Mouse (Mus musculus) testis, postnatal 10 days (tissue): ENCODE measurements around the gene Abtb2.
A peak's percentile ranks its signal among the peaks of the same experiment; 100 is the strongest.
"Not testable (repeated sequence)": the region's sequence is repeated elsewhere in the genome, so short reads cannot be mapped to it uniquely, and the experiment has no call there.

Source experiments
- DNase-seq: peaks from one replicate; pipeline ENCODE4 v3.0.0; 2021; ENCODE audit warnings: low spot score

Abtb2 gene

GRCm38 (mm10) chr2:103565732-103566422, at the start of gene Abtb2:
TSS of gene Abtb2 (plus strand) at chr2:103566310.
- DNase-seq: peak; percentile 87

GRCm38 (mm10) chr2:103516472-103516871, 49.6 kb upstream of the Abtb2 start:
- no peak for DNase-seq

GRCm38 (mm10) chr2:103525596-103525995, 40.5 kb upstream of the Abtb2 start:
- no peak for DNase-seq

DNA sequence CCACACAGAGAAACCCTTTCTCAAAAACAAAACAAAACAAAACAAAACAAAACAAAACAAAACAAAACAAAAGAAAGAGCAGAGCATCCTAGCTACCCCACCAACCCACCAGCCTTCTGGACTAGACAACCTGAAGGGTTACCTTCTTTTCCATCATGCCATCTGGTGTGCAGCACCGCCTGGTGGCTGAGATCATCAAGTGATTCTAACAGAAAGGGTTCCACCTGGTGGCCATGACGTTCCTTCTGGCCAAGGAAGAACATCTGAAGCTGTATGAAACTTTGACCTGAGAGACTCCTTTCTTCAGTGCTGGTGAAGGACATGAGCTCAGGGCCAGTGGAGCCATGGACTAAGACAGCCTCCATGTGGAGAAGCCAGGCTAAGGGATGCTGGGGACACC, 19.0 kb upstream of the Abtb2 start:
- peak; percentile 78 for DNase-seq

- not testable (repeated sequence) for DNase-seq
These were observed 15.8 kb upstream of the Abtb2 start for GRCm38 (mm10) chr2:103550301-103550700.

DNA sequence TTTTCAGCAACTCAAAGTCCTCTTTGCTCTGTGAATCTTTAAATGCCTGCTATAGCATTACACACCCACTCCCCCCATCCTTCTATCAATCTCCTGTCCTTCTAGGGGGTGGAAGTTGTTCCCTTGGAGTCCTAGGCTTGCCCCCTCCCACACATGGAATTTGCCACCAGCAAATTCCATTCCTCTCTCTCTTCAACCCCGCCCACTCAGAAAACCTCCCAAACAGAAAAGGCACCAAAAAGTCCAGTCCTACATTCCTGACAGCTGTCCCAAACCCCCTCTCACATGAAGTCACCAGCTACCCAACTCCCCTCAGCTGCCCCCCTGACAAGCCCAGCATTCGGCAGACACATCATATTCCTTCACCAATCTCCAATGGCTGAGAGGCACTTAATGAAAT, 12.1 kb upstream of the Abtb2 start:
- no peak for DNase-seq

GRCm38 (mm10) chr2:103556125-103556877, 9.8 kb upstream of the Abtb2 start:
- DNase-seq: peak; percentile 55

DNA sequence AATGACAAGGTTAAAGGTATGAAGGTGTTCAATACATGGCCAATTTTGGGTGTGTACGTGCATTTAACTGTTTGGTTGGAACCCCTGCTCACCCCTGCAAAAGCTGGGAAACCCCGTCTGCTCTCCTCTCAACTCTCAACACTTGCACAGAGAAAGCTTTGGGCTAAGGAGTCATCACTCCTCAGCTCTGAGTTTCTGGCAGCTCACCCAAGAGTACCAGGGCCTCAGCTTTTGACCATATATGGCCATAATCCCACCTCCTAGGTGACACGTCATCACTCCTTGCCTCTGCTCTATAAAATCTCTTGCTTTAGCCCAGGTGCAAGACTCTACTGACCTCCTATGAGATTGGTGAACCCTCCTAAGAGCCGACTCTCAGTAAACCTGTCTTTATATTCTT, 5.2 kb upstream of the Abtb2 start:
- no peak for DNase-seq

GRCm38 (mm10) chr2:103564427-103565023, 1.6 kb upstream of the Abtb2 start:
- DNase-seq: no peak

DNA sequence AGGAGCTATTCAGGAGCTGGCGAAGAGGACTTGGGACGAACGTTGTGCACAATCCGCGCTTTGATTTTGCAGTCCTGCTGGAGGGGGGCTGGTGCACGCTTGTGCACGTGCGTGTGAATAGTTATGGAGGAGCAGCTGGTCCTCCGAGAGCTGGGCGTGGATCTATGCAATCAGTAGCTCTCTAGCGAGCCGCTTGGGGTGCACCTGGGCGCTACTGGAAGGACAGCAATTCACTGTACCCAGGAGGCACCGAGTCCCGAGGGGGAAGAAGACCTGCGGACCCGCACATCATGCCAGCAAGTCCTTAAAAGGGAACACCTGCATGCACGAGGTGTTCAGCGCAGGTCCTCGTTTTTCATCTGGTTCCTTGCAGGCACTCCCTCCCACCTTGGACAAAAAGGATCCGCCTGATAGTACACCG, 929 bp upstream of the Abtb2 start:
- peak; percentile 55 for DNase-seq

GRCm38 (mm10) chr2:103566423-103566712, 258 bp downstream of the Abtb2 start:
- DNase-seq: no peak

DNA sequence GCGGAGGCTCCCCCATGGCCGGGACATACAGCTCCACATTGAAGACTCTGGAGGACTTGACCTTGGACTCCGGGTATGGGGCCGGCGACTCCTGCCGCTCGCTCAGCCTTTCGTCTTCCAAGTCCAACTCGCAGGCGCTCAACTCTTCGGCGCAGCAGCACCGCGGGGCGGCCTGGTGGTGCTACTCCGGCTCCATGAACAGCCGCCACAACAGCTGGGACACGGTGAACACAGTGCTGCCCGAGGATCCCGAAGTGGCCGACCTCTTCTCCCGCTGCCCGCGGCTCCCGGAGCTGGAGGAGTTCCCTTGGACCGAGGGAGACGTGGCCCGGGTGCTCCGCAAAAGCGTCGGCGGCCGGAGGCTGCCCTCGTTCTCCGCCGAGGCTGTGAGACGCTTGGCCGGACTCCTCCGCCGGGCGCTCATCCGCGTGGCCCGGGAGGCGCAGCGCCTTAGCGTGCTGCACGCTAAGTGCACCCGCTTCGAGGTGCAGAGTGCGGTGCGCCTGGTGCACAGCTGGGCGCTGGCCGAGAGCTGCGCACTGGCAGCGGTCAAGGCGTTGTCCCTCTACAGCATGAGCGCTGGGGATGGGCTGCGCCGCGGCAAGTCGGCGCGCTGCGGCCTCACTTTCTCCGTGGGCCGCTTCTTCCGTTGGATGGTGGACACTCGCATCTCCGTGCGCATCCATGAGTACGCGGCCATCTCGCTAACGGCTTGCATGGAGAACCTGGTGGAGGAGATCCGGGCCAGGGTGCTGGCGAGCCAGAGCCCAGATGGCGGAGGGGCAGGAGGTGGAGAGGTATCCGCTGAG, 807 bp downstream of the Abtb2 start:
- DNase-seq: peak; percentile 78

DNA sequence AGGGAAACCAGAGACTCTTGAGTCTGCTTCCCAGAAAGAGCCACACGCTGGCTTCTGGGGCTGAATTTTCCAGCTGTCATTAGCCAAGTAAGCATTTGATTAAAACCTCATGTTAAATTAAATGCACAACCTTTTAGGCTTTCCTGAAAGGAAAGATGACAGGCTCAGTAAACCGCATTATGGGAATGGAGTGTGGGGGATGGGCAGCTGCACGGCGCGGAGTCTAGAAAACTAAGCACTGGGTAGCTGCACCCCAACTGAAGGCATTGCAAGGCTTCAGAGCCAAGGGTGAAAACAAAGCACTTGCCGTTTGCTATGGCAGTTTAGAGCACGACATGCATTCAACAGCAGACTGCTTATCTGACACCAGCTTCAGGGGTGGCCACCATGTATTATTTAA, 2.1 kb downstream of the Abtb2 start:
- peak; percentile 64 for DNase-seq

DNA sequence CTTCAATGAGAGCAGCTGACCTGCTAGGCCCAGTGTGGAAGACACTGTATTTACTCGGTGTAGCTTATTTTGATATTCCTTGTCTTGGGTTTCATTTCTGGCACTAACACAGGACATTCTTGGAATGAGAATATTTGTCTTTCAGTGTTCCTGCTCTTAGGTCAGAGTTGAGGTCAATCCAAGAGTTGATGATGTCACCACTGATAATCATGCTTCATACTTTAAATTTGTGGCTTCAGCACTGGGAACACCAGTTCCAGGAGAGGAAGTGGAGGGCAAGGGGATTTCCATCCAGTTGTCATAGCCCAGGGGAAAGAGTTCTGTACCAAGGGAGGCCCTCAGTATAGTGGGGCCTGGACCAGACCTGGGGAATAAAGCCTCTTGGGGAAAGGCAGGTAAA, 3.6 kb downstream of the Abtb2 start:
- DNase-seq: no peak

GRCm38 (mm10) chr2:103572354-103572753, 6.2 kb downstream of the Abtb2 start:
- DNase-seq: no peak

DNA sequence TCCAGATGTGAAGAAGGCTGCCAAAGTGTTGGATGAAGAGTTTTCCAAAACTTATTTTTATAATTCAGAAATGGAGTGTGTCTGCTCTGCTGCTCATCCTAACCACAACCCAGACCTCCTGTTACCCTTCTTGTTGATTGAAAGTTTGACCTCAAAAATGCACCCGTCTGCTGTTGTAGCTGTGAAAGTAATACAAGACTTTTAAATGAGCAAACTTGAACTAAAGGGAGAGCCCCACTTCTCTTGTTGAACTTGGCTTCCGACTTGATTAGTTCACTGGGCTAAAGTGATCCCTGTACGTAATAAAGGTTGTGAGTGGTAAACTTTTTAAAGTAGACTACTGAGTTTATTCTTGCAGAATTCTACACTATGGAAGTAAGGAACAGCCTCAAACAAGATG, 10.3 kb downstream of the Abtb2 start:
- no peak for DNase-seq

GRCm38 (mm10) chr2:103577752-103578662, 11.9 kb downstream of the Abtb2 start:
- DNase-seq: no peak

- DNase-seq: no peak
These were observed 12.6 kb downstream of the Abtb2 start for GRCm38 (mm10) chr2:103578663-103579213.

DNA sequence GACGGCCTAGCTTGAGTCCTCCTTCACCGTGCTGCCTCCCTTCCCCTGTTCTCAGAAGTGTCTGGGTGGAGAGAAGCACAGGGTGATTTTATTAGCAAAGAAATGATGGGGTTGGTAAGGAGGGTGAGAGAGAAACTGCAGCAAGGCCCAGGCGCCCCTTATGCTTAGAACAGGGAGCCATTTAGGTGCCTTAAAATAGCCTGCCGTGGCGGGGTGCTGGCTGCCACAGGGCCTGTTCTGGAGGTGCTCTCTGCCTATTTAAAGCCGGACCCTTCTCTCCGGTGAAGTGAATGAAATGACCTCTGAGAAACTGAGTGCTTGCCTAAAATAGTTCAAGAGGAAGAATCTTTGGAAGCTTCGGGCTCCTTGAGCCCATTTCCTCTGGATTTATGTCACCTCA, 14.6 kb downstream of the Abtb2 start:
- DNase-seq: no peak

GRCm38 (mm10) chr2:103581369-103581897, 15.3 kb downstream of the Abtb2 start:
- no peak for DNase-seq

GRCm38 (mm10) chr2:103583316-103583715, 17.2 kb downstream of the Abtb2 start:
- no peak for DNase-seq
